Mouse (Mus musculus) kidney, embryonic 14.5 days (tissue): ENCODE measurements around the gene Lypd8. TPM values are rescaled to one million over a fixed set of nuclear protein-coding genes. Genes with fewer than 3 reads are reported as not detected.

Experiments used
- ATAC-seq: fragments of 200-750 bp; cut with Nextera tagmentation; 2 replicates; pipeline ENCODE4 v1.8.0; 2017; ENCODE audit warnings: moderate number of reproducible peaks, mild to moderate bottlenecking, moderate TSS enrichment, moderate library complexity; ENCODE audit not compliant: low FRiP score, low TSS enrichment
- H3K27ac ChIP-seq: fragments of 300-500 bp; sonication (generic); 2 replicates; pipeline ENCODE4 v1.5.1; 2014; ENCODE audit warnings: low read depth, mild to moderate bottlenecking, low read length, moderate library complexity, mixed read lengths
- H3K27me3 ChIP-seq: fragments of 300-500 bp; sonication (generic); 2 replicates; pipeline ENCODE4 v1.6.1; 2014; ENCODE audit warnings: mild to moderate bottlenecking, low read length; ENCODE audit not compliant: control insufficient read depth, insufficient read depth
- H3K36me3 ChIP-seq: fragments of 300-500 bp; sonication (generic); 2 replicates; pipeline ENCODE4 v1.6.1; 2014; ENCODE audit warnings: low read length, mixed read lengths; ENCODE audit not compliant: control insufficient read depth, insufficient read depth
- H3K4me1 ChIP-seq: fragments of 300-500 bp; sonication (generic); 2 replicates; pipeline ENCODE4 v1.6.1; 2014; ENCODE audit warnings: low read length, mixed read lengths; ENCODE audit not compliant: control insufficient read depth, insufficient read depth
- H3K4me2 ChIP-seq: fragments of 300-500 bp; sonication (generic); replicated peaks from 2 replicates; pipeline ENCODE4 v1.6.1; 2014; ENCODE audit warnings: low read depth, mild to moderate bottlenecking, low read length
- H3K4me3 ChIP-seq: fragments of 300-500 bp; sonication (generic); 2 replicates; pipeline ENCODE4 v1.5.1; 2014; ENCODE audit warnings: mild to moderate bottlenecking, low read length
- H3K9ac ChIP-seq: fragments of 300-500 bp; sonication (generic); 2 replicates; pipeline ENCODE4 v1.6.1; 2014; ENCODE audit warnings: low read depth, mild to moderate bottlenecking, low read length, moderate library complexity
- H3K9me3 ChIP-seq: fragments of 300-500 bp; sonication (generic); 2 replicates; pipeline ENCODE4 v1.6.1; 2016; ENCODE audit warnings: low read length; ENCODE audit not compliant: control insufficient read depth
- WGBS: fragments of 180-500 bp; shearing (Covaris S2); extraction: QIAGEN DNeasy Blood & Tissue Kit; methylation state at CpG from one replicate; pipeline ENCODE4 v1.1.7; 2014; 5-methylcytosine and 5-hydroxymethylcytosine counted together
- polyA plus RNA-seq: library from polyadenylated mRNA; unstranded; fragments of >200 nt; fragmentation: Nextera tagmentation; extraction: Ambion mirVana; gene quantifications from 2 replicates; pipeline ENCODE4 v1.2.1, GENCODE M21; 2014

Lypd8 gene
- polyA plus RNA-seq, 1 experiment from 2014 or later: not detected

- no peak for ATAC-seq
- Histone ChIP-seq H3K9me3 (no peaks in the 10 kb centered on the region), H3K27ac (no peak within 1 kb of the TSS), H3K4me1 (no peaks in the 10 kb centered on the region), H3K4me3 (no peak within 1 kb of the TSS), H3K36me3 (no peaks in the 10 kb centered on the region), H3K9ac (no peak within 1 kb of the TSS), H3K4me2 (no peak within 1 kb of the TSS), H3K27me3 (no peaks in the 10 kb centered on the region)
- 87% methylated on average over 3 of the region's 3 CpGs for WGBS
Observed at GRCm38 (mm10) chr11:58432259-58432658, 53.4 kb downstream of the Lypd8 start, which contains the start of gene Gm12253. TSS of gene Gm12253 (plus strand) at chr11:58432559.

GRCm38 (mm10) chr11:58437866-58438265 is 59.0 kb downstream of the Lypd8 start:
- no peaks in the 10 kb centered on the region for H3K36me3 ChIP-seq
- H3K4me2 ChIP-seq: no peak overlapping the region
- H3K9me3 ChIP-seq: no peaks in the 10 kb centered on the region
- H3K27me3 ChIP-seq: no peaks in the 10 kb centered on the region
- WGBS: 3% methylated on average over 5 of the region's 5 CpGs
- H3K4me1 ChIP-seq: no peaks in the 10 kb centered on the region
- H3K27ac ChIP-seq: no peak overlapping the region
- H3K4me3 ChIP-seq: no peak overlapping the region
- ATAC-seq: peak; percentile 35; the same call in 1 of the 2 replicates
- no peak overlapping the region for H3K9ac ChIP-seq

Other genes with a start within 250 kb of the Lypd8 start
- 27.1 and 35.7 TPM in 2 replicates for gene Gemin5, start 210.5 kb upstream of the Lypd8 start, polyA plus RNA-seq
- gene Mrpl22, start 207.4 kb upstream of the Lypd8 start, polyA plus RNA-seq: 137 and 186 TPM in 2 replicates
- 3.3 and 4.2 TPM in 2 replicates for gene Igtp, start 179.5 kb upstream of the Lypd8 start, polyA plus RNA-seq
- 0.84 and 1.9 TPM in 2 replicates for gene Irgm2, start 179.4 kb upstream of the Lypd8 start, polyA plus RNA-seq
- gene 4930438A08Rik, start 104.2 kb upstream of the Lypd8 start, polyA plus RNA-seq: not detected in 2 replicates
- 19.3 and 23.1 TPM in 2 replicates for gene Zfp692, start 72.0 kb upstream of the Lypd8 start, polyA plus RNA-seq
- gene Zfp672, start 48.7 kb upstream of the Lypd8 start, polyA plus RNA-seq: 34.4 and 34.5 TPM in 2 replicates
- gene Sh3bp5l, start 48.3 kb upstream of the Lypd8 start, polyA plus RNA-seq: 17.0 and 27.5 TPM in 2 replicates
- gene 1810065E05Rik, start 42.1 kb downstream of the Lypd8 start, polyA plus RNA-seq: 0.36 TPM in 1 of 2 replicates, not detected in the other
- not detected in 2 replicates for gene Gm12253, start 53.5 kb downstream of the Lypd8 start, polyA plus RNA-seq
- gene Lypd9, start 73.9 kb downstream of the Lypd8 start, polyA plus RNA-seq: not detected in 2 replicates
- not detected in 2 replicates for gene Olfr30, start 83.2 kb downstream of the Lypd8 start, polyA plus RNA-seq
- 0.11 TPM in 1 of 2 replicates, not detected in the other for gene Olfr332, start 113.5 kb downstream of the Lypd8 start, polyA plus RNA-seq
- gene Olfr331, start 123.5 kb downstream of the Lypd8 start, polyA plus RNA-seq: not detected in 2 replicates
- gene Olfr330, start 155.8 kb downstream of the Lypd8 start, polyA plus RNA-seq: not detected in 2 replicates
- not detected in 2 replicates for gene Olfr329-ps, start 167.4 kb downstream of the Lypd8 start, polyA plus RNA-seq
- gene Olfr328, start 176.6 kb downstream of the Lypd8 start, polyA plus RNA-seq: 0.07 and 0.18 TPM in 2 replicates
- gene Olfr224, start 191.5 kb downstream of the Lypd8 start, polyA plus RNA-seq: not detected in 2 replicates
- gene Olfr325, start 198.7 kb downstream of the Lypd8 start, polyA plus RNA-seq: not detected in 2 replicates
- not detected in 2 replicates for gene Olfr324, start 216.1 kb downstream of the Lypd8 start, polyA plus RNA-seq
- gene 2210407C18Rik, start 237.0 kb downstream of the Lypd8 start, polyA plus RNA-seq: not detected in 2 replicates